Mouse (Mus musculus): ENCODE measurements around the gene Lce1i. TPM values are rescaled to one million over a fixed set of nuclear protein-coding genes. Genes with fewer than 3 reads are reported as not detected.

Gene Lce1i
- total and polyA plus RNA-seq, 3 experiments = not detected

- no peaks in the 10 kb centered on the region for H3K9me3 ChIP-seq (replicated peaks; ENCODE audit: low read length)
- H3K4me1 ChIP-seq (ENCODE audit: control insufficient read depth in 1 of 2, insufficient read depth in 2 of 2) = no peaks in the 10 kb centered on the region
- no peaks in the 10 kb centered on the region for H3K79me2 ChIP-seq (replicated peaks; ENCODE audit: control insufficient read depth, extremely low read depth, insufficient read depth, poor library complexity, severe bottlenecking)
- H3K36me3 ChIP-seq (replicated peaks in 1 of 2; ENCODE audit: control insufficient read depth in 1 of 2, insufficient read depth in 1 of 2, low read length in 1 of 2) = no peaks in the 10 kb centered on the region
- no peak within 1 kb of the TSS for H3K27ac ChIP-seq (ENCODE audit: insufficient read depth, low read depth)
- no peak within 1 kb of the TSS for H3K9ac ChIP-seq (ENCODE audit: insufficient read depth, low read depth)
- H3K27me3 ChIP-seq (replicated peaks) = no peaks in the 10 kb centered on the region
- TF ChIP-seq TCF12 (IDR thresholded peaks at IDR 0.05; ENCODE audit: low read depth, low read length) (no peak), ZKSCAN1 (IDR thresholded peaks at IDR 0.05; ENCODE audit: borderline replicate concordance, low read depth, low read length) (no peak), ZC3H11A (IDR thresholded peaks at IDR 0.05; ENCODE audit: low read depth, low read length) (no peak), RCOR1 (conservative IDR thresholded peaks at IDR 0.05; ENCODE audit: low read depth, low read length) (no peak), CTCF (conservative IDR thresholded peaks at IDR 0.05 in 1 of 2, IDR thresholded peaks at IDR 0.05 in 1 of 2; ENCODE audit: low read depth in 2 of 2, low read length in 2 of 2) (no peak), MAX (IDR thresholded peaks at IDR 0.05; ENCODE audit: low read length) (no peak), PAX5 (IDR thresholded peaks at IDR 0.05; ENCODE audit: low read length) (no peak), MAZ (IDR thresholded peaks at IDR 0.05; ENCODE audit: low read depth, low read length) (no peak), E2F4 (IDR thresholded peaks at IDR 0.05; ENCODE audit: insufficient replicate concordance, low read depth, low read length) (no peak), TBP (conservative IDR thresholded peaks at IDR 0.05; ENCODE audit: low read depth, low read length) (no peak), CHD1 (IDR thresholded peaks at IDR 0.05; ENCODE audit: low read depth, low read length) (no peak)
- H3K4me3 ChIP-seq (replicated peaks in 1 of 3; ENCODE audit: low read depth in 2 of 3, low read length in 2 of 3, poor library complexity in 1 of 3) = no peak within 1 kb of the TSS
- H3K4me2 ChIP-seq (ENCODE audit: insufficient read depth, low read depth, poor library complexity, severe bottlenecking) = no peak within 1 kb of the TSS
- no peak for DNase-seq (ENCODE audit: extremely low read depth)
- in situ Hi-C loops (cut with MboI; ENCODE audit: low pct_ligation_motif_present, low pct_unique_long_range_greater_than_20kb, low sequenced_read_pairs) (no loop called here), dilution Hi-C loops (cut with MboI; ENCODE audit: extremely low pct_ligation_motif_present, extremely low pct_unique_long_range_greater_than_20kb, low sequenced_read_pairs) (no loop called here)
Measured at GRCm38 (mm10) chr3:92738996-92739395, 39.7 kb downstream of the Lce1i start, which contains the start of gene Gm38119. TSS of gene Gm38119 (minus strand) at chr3:92739096.

Other genes with a start within 250 kb of the Lce1i start
Only the 20 nearest of the 28 such genes appear.
- gene 2210017I01Rik, start 171.4 kb downstream of the Lce1i start, total RNA-seq (2012; rRNA removed) = not detected in 2 replicates
- not detected in 2 replicates for gene 2210017I01Rik, start 171.4 kb downstream of the Lce1i start, total RNA-seq (2014; rRNA removed)
- not detected in 2 replicates for gene 2210017I01Rik, start 171.4 kb downstream of the Lce1i start, polyA plus RNA-seq (2012; ENCODE audit: insufficient read length, low read depth)
- not detected in 2 replicates for gene Lce6a, start 157.2 kb downstream of the Lce1i start, total RNA-seq (2012; rRNA removed)
- not detected in 2 replicates for gene Lce6a, start 157.2 kb downstream of the Lce1i start, total RNA-seq (2014; rRNA removed)
- not detected in 2 replicates for gene Lce6a, start 157.2 kb downstream of the Lce1i start, polyA plus RNA-seq (2012; ENCODE audit: insufficient read length, low read depth)
- gene Lce1a1, start 130.6 kb downstream of the Lce1i start, total RNA-seq (2012; rRNA removed) = not detected in 2 replicates
- gene Lce1a1, start 130.6 kb downstream of the Lce1i start, total RNA-seq (2014; rRNA removed) = not detected in 2 replicates
- gene Lce1a1, start 130.6 kb downstream of the Lce1i start, polyA plus RNA-seq (2012; ENCODE audit: insufficient read length, low read depth) = not detected in 2 replicates
- gene Lce1b, start 122.0 kb downstream of the Lce1i start, total RNA-seq (2012; rRNA removed) = not detected in 2 replicates
- not detected in 2 replicates for gene Lce1b, start 122.0 kb downstream of the Lce1i start, total RNA-seq (2014; rRNA removed)
- not detected in 2 replicates for gene Lce1b, start 122.0 kb downstream of the Lce1i start, polyA plus RNA-seq (2012; ENCODE audit: insufficient read length, low read depth)
- not detected in 2 replicates for gene Lce1a2, start 108.6 kb downstream of the Lce1i start, total RNA-seq (2012; rRNA removed)
- gene Lce1a2, start 108.6 kb downstream of the Lce1i start, total RNA-seq (2014; rRNA removed) = not detected in 2 replicates
- not detected in 2 replicates for gene Lce1a2, start 108.6 kb downstream of the Lce1i start, polyA plus RNA-seq (2012; ENCODE audit: insufficient read length, low read depth)
- gene Lce1c, start 99.7 kb downstream of the Lce1i start, total RNA-seq (2012; rRNA removed) = not detected in 2 replicates
- not detected in 2 replicates for gene Lce1c, start 99.7 kb downstream of the Lce1i start, total RNA-seq (2014; rRNA removed)
- gene Lce1c, start 99.7 kb downstream of the Lce1i start, polyA plus RNA-seq (2012; ENCODE audit: insufficient read length, low read depth) = not detected in 2 replicates
- gene Lce1d, start 91.7 kb downstream of the Lce1i start, total RNA-seq (2012; rRNA removed) = not detected in 2 replicates
- gene Lce1d, start 91.7 kb downstream of the Lce1i start, total RNA-seq (2014; rRNA removed) = not detected in 2 replicates
- gene Lce1d, start 91.7 kb downstream of the Lce1i start, polyA plus RNA-seq (2012; ENCODE audit: insufficient read length, low read depth) = not detected in 2 replicates
- gene Lce1e, start 69.8 kb downstream of the Lce1i start, total RNA-seq (2012; rRNA removed) = not detected in 2 replicates
- not detected in 2 replicates for gene Lce1e, start 69.8 kb downstream of the Lce1i start, total RNA-seq (2014; rRNA removed)
- not detected in 2 replicates for gene Lce1e, start 69.8 kb downstream of the Lce1i start, polyA plus RNA-seq (2012; ENCODE audit: insufficient read length, low read depth)
- gene Lce1f, start 58.5 kb downstream of the Lce1i start, total RNA-seq (2012; rRNA removed) = not detected in 2 replicates
- gene Lce1f, start 58.5 kb downstream of the Lce1i start, total RNA-seq (2014; rRNA removed) = not detected in 2 replicates
- not detected in 2 replicates for gene Lce1f, start 58.5 kb downstream of the Lce1i start, polyA plus RNA-seq (2012; ENCODE audit: insufficient read length, low read depth)
- not detected in 2 replicates for gene Gm38119, start 39.8 kb downstream of the Lce1i start, total RNA-seq (2012; rRNA removed)
- not detected in 2 replicates for gene Gm38119, start 39.8 kb downstream of the Lce1i start, total RNA-seq (2014; rRNA removed)
- not detected in 2 replicates for gene Gm38119, start 39.8 kb downstream of the Lce1i start, polyA plus RNA-seq (2012; ENCODE audit: insufficient read length, low read depth)
- not detected in 2 replicates for gene Lce1g, start 26.6 kb downstream of the Lce1i start, total RNA-seq (2012; rRNA removed)
- gene Lce1g, start 26.6 kb downstream of the Lce1i start, total RNA-seq (2014; rRNA removed) = not detected in 2 replicates
- gene Lce1g, start 26.6 kb downstream of the Lce1i start, polyA plus RNA-seq (2012; ENCODE audit: insufficient read length, low read depth) = not detected in 2 replicates
- gene Lce1h, start 13.8 kb downstream of the Lce1i start, total RNA-seq (2012; rRNA removed) = not detected in 2 replicates
- not detected in 2 replicates for gene Lce1h, start 13.8 kb downstream of the Lce1i start, total RNA-seq (2014; rRNA removed)
- gene Lce1h, start 13.8 kb downstream of the Lce1i start, polyA plus RNA-seq (2012; ENCODE audit: insufficient read length, low read depth) = not detected in 2 replicates
- not detected in 2 replicates for gene Lce1j, start 11.6 kb upstream of the Lce1i start, total RNA-seq (2012; rRNA removed)
- gene Lce1j, start 11.6 kb upstream of the Lce1i start, total RNA-seq (2014; rRNA removed) = not detected in 2 replicates
- gene Lce1j, start 11.6 kb upstream of the Lce1i start, polyA plus RNA-seq (2012; ENCODE audit: insufficient read length, low read depth) = not detected in 2 replicates
- not detected in 2 replicates for gene Lce1k, start 29.0 kb upstream of the Lce1i start, total RNA-seq (2012; rRNA removed)
- gene Lce1k, start 29.0 kb upstream of the Lce1i start, total RNA-seq (2014; rRNA removed) = not detected in 2 replicates
- not detected in 2 replicates for gene Lce1k, start 29.0 kb upstream of the Lce1i start, polyA plus RNA-seq (2012; ENCODE audit: insufficient read length, low read depth)
- gene Kprp, start 48.3 kb upstream of the Lce1i start, total RNA-seq (2012; rRNA removed) = not detected in 2 replicates
- not detected in 2 replicates for gene Kprp, start 48.3 kb upstream of the Lce1i start, total RNA-seq (2014; rRNA removed)
- not detected in 2 replicates for gene Kprp, start 48.3 kb upstream of the Lce1i start, polyA plus RNA-seq (2012; ENCODE audit: insufficient read length, low read depth)
- not detected in 2 replicates for gene Lce1l, start 72.4 kb upstream of the Lce1i start, total RNA-seq (2012; rRNA removed)
- gene Lce1l, start 72.4 kb upstream of the Lce1i start, total RNA-seq (2014; rRNA removed) = not detected in 2 replicates
- gene Lce1l, start 72.4 kb upstream of the Lce1i start, polyA plus RNA-seq (2012; ENCODE audit: insufficient read length, low read depth) = not detected in 2 replicates
- gene 2310050C09Rik, start 91.3 kb upstream of the Lce1i start, total RNA-seq (2012; rRNA removed) = not detected in 2 replicates
- gene 2310050C09Rik, start 91.3 kb upstream of the Lce1i start, total RNA-seq (2014; rRNA removed) = not detected in 2 replicates
- gene 2310050C09Rik, start 91.3 kb upstream of the Lce1i start, polyA plus RNA-seq (2012; ENCODE audit: insufficient read length, low read depth) = not detected in 2 replicates
- gene Lce3a, start 147.3 kb upstream of the Lce1i start, total RNA-seq (2012; rRNA removed) = not detected in 2 replicates
- not detected in 2 replicates for gene Lce3a, start 147.3 kb upstream of the Lce1i start, total RNA-seq (2014; rRNA removed)
- not detected in 2 replicates for gene Lce3a, start 147.3 kb upstream of the Lce1i start, polyA plus RNA-seq (2012; ENCODE audit: insufficient read length, low read depth)
- not detected in 2 replicates for gene Lce3b, start 154.1 kb upstream of the Lce1i start, total RNA-seq (2012; rRNA removed)
- gene Lce3b, start 154.1 kb upstream of the Lce1i start, total RNA-seq (2014; rRNA removed) = not detected in 2 replicates
- not detected in 2 replicates for gene Lce3b, start 154.1 kb upstream of the Lce1i start, polyA plus RNA-seq (2012; ENCODE audit: insufficient read length, low read depth)
- not detected in 2 replicates for gene Lce3c, start 165.6 kb upstream of the Lce1i start, total RNA-seq (2012; rRNA removed)
- gene Lce3c, start 165.6 kb upstream of the Lce1i start, total RNA-seq (2014; rRNA removed) = not detected in 2 replicates
- not detected in 2 replicates for gene Lce3c, start 165.6 kb upstream of the Lce1i start, polyA plus RNA-seq (2012; ENCODE audit: insufficient read length, low read depth)

All from CH12.LX (cell line).